Mouse (Mus musculus) megakaryocyte, embryonic 14.5 days (primary cell): ENCODE results near the gene Mctp2.

ENCODE experiments used
- FLI1 ChIP-seq: IDR thresholded peaks from 2 replicates; pipeline ENCODE4 v1.6.1; 2012; ENCODE audit warnings: low read length, inconsistent platforms, mixed read lengths
- GATA1 ChIP-seq: IDR thresholded peaks from 3 replicates; pipeline ENCODE4 v1.6.1; 2012; ENCODE audit warnings: mixed read lengths, low read length, inconsistent platforms, borderline replicate concordance

DNA sequence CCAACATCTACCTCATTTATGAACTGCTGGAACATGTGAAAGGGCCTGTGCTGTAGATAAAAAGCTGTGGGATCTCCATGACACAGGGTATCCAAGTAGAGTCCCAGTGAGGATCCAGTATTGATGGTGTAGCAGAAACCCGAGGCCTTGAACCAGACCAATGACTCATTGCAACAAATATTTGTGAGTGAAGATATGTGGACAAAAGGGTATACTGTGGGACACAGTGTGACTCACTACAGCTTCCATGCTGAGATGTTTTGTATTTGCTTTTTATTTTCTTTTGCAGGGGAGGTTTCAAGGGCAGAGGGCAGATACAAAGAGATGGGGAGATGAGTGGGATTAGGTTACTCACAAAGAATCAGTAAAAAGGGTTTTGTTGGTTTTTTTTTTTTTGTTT is 209.4 kb downstream of the Mctp2 start:
- TF ChIP-seq FLI1 (no peak), GATA1 (no peak)
